Mouse (Mus musculus) lung, adult 2 months (tissue): ENCODE measurements at regions not wholly inside any gene's neighbourhood (a gene's known extent, or its start where the extent isn't known, plus 50 kb on each side); places are given as distances from the start of the nearest gene placed in this dataset.

Experiments used
- CTCF ChIP-seq: fragments of 200-500 bp; IDR thresholded peaks from 2 replicates; pipeline ENCODE4 v1.5.1; 2011; ENCODE audit warnings: mild to moderate bottlenecking, low read length, control low read depth; ENCODE audit not compliant: insufficient read depth
- POLR2A ChIP-seq: fragments of 200-500 bp; IDR thresholded peaks from 2 replicates; pipeline ENCODE4 v1.6.1; 2011; ENCODE audit warnings: low read depth, mild to moderate bottlenecking, control low read depth, low read length, borderline replicate concordance; ENCODE audit errors: extremely low read depth

GRCm38 (mm10) chr16:29772609-29772988 is 193.5 kb downstream of the Opa1 start:
- no peak for TF ChIP-seq CTCF
- no peak for TF ChIP-seq POLR2A
